Mouse (Mus musculus): ENCODE measurements around the gene Cfap126.

The Cfap126 gene

GRCm38 (mm10) chr1:171096110-171096964 lies 17.4 kb upstream of the Cfap126 start:
- DNase-seq (ENCODE audit: low spot score), result no peak

DNA sequence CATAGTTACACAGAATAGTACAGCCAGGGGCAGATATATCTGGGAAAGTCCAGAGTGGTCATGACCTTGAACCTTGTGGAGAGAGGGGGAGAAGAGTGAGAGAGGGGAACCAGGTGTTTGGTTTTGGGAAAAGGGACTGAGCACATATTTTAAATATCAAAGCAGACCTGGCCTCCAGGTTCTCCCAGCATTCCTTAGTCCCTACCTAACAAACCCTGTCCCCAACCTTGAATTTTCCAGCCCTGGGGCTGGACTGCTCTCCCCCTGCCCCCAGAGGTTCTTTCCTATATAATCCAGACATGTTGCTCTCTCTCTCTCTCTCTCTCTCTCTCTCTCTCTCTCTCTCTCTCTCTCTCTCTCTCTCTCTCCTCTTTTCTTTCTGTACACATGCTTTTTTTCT lies 16.6 kb upstream of the Cfap126 start:
- no peak for DNase-seq (ENCODE audit: low spot score)

GRCm38 (mm10) chr1:171097612-171098011 lies 16.1 kb upstream of the Cfap126 start:
- DNase-seq (ENCODE audit: low spot score), result no peak

DNA sequence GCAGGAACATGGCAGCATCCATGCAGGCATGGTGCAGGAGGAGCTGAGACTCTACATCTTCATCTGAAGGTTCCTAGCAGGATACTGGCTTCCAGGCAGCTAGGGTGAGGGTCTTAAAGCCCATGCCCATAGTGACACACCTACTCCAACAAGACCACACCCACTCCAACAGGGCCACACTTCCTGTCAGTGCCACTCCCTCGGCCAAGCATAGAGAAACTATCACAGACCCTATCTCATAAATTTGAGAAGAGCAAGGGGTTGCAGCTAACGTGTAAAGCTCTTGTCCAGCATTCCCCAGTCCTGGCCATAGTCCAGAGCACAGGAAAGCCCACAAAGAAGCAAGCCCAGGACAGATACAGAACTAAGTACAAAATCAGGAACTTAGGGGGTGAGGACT lies 12.7 kb upstream of the Cfap126 start:
- DNase-seq (ENCODE audit: low spot score), result no peak

DNA sequence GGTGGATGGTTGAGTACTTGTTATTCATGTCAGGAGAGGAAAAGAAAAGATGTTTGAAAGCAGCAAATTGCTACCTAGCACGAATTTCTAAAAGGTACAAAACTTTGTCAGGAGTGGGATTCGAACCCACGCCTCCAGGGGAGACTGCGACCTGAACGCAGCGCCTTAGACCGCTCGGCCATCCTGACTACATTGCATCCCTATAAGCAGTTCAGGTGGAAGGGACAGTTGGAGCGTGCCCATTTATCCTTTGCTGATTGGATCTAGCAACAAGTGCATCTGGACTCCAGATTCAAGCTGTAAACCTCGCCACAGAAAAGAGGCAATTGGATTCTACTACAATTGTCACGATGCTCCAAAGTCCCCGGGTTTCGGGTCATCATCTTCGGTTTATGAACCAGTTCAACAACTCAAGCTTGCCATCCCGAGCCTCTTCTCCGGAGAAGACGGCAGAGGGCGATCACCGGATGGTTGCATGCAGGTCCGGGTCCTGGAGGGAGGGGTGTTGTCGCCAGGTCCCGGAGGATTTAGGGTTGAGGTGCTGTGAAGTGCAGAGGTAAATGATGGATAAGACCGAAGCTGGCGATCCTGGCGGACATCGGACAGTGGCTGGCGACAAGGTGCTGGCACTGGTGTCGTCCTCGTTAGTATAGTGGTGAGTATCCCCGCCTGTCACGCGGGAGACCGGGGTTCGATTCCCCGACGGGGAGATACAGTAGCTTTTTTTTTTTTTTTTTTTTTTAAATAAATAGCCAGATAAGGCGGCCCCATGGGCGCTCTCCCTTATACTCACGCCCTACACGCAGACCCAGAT lies 11.8 kb upstream of the Cfap126 start:
- peak; percentile 83 for DNase-seq (ENCODE audit: low spot score)

DNA sequence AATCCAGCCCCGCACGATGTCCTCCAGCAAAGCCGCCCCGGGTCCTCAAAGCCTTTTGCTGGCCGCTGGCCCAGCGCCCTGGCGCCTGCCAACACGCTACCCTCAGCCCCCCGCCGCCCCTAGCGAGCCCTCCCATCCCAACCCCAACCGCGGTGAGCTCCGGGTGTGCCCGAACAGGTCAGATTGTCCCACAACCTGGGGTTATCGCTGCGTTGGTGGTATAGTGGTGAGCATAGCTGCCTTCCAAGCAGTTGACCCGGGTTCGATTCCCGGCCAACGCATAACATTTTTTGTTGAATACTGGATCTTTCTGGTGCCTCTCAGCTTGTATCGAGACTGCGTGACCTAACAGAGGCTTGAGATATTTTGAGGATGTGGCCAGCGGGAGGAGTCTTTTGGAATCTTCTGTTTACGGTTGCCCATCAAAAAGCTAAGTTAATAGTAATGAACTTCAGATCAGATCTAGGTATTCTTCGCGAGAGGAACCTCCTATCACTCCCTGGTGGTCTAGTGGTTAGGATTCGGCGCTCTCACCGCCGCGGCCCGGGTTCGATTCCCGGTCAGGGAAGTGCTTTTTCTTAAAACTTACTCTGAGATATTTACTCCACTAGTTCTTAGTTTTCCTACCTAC lies 11.1 kb upstream of the Cfap126 start:
- peak; percentile 79 for DNase-seq (ENCODE audit: low spot score)

- DNase-seq (ENCODE audit: low spot score), result no peak
Measured at GRCm38 (mm10) chr1:171103179-171103840, 10.4 kb upstream of the Cfap126 start.

GRCm38 (mm10) chr1:171105226-171105625 lies 8.5 kb upstream of the Cfap126 start:
- no peak for DNase-seq (ENCODE audit: low spot score)

DNA sequence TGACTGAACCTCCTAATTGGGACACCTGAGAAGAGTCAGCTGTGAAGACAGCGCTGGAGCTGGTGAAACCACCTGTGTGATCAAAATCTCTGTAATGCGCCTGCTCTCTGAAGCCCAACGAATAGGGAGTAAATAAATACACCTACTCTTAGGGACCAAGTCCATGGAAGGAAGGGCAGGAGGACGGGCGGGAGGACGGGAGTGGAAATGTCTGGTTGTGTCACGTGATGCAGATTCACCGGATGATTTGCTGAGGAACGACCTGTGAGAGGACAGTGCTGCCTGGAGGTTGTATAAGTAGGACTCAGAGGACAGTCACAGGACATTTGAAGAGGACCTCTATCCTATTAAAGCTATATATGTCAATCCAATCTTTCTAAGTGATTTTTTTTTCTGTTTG lies 4.1 kb upstream of the Cfap126 start:
- DNase-seq (ENCODE audit: low spot score), result no peak

- no peak for DNase-seq (ENCODE audit: low spot score)
Measured at GRCm38 (mm10) chr1:171110659-171111019, 3.1 kb upstream of the Cfap126 start.

- DNase-seq (ENCODE audit: low spot score), result peak; percentile 90
Measured at GRCm38 (mm10) chr1:171111020-171111780, 2.5 kb upstream of the Cfap126 start.

- no peak for DNase-seq (ENCODE audit: low spot score)
Measured at GRCm38 (mm10) chr1:171111781-171112575, 1.7 kb upstream of the Cfap126 start.

DNA sequence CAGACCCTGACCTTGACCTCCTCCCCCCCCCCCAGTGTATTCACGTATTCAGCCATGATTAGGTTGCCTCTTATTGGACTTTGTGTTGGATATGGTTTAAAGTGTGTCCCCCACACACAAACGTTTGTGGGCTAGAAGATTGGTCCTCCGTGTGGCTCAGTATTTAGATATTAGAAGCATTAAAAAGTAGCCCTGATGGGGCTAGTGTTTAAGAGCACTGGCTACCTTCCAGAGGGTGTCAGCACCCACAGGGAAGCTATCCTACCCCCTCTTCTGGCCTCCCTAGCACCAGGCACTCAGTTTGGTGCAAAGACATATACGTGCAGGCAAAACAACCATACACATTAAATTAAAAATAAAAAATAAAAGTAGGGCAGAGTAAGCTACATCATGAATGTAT lies 732 bp upstream of the Cfap126 start:
- no peak for DNase-seq (ENCODE audit: low spot score)

GRCm38 (mm10) chr1:171116280-171116679 lies 2.6 kb downstream of the Cfap126 start:
- no peak for DNase-seq (ENCODE audit: low spot score)

- peak; percentile 74 for DNase-seq (ENCODE audit: low spot score)
Measured at GRCm38 (mm10) chr1:171118269-171118684, 4.6 kb downstream of the Cfap126 start.

DNA sequence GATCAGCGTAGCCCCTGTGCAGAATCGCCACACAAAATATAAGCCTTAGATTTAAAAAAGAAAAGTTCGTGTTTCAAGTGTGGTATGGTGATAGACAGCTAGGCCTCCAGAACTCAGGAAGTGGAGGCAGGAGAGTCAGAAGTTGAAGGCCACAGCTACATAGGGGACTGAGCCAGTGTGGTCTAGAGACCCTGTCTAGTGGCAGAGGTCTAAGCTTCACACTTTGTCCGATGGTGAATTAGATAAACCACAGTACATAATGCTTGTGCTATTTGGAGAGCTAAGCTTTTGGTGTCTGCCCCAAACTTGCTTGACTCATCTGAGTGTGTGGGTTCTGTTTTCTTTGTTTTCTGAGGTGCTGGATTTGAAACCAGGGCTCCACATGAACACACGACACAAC lies 5.3 kb downstream of the Cfap126 start:
- no peak for DNase-seq (ENCODE audit: low spot score)

GRCm38 (mm10) chr1:171119405-171119804 lies 5.7 kb downstream of the Cfap126 start:
- DNase-seq (ENCODE audit: low spot score), result no peak

DNA sequence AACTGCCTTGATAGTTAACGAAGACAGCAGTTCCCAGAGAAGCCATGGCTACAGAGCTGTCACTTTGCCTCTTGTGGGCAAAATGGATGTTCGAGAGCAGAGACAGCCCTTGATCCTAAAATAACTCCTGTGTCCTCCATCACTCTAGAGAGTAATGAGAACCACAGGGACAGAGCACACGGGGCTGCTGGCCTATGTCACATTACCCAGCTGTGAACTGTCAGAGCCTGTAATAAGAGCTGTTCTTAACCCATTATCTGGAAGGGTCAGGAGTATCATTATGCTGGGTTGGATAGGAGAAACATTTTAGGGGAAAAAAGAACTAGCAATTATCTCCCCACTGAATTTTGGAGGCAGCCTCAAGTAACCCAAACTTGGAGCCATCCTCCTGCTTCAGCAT lies 7.2 kb downstream of the Cfap126 start:
- no peak for DNase-seq (ENCODE audit: low spot score)

DNA sequence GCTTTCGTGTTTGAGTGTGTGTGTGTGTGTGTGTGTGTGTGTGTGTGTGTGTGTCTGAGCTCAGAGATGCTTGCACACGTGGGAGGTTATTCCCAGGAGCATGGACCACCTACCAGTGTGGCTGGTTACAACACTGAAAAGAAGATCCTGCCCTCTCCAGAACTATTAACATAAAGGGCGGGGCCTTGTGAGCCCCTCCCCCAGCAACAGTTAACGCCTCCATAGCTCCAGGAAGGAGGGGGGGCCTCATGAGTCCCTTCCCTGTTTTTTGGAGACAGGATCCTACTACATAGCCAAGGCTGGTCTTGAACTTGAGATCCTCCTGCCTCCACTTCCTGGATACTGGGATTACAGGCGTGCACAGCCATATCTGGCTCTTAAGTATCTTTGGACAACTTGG lies 8.1 kb downstream of the Cfap126 start:
- DNase-seq (ENCODE audit: low spot score), result no peak

GRCm38 (mm10) chr1:171122932-171123331 lies 9.2 kb downstream of the Cfap126 start:
- peak; percentile 9 for DNase-seq (ENCODE audit: low spot score)

- no peak for DNase-seq (ENCODE audit: low spot score)
Measured at GRCm38 (mm10) chr1:171124398-171124797, 10.7 kb downstream of the Cfap126 start.

Measured in T-cell, adult 2 months (primary cell).